Mouse (Mus musculus): ENCODE data around the gene St3gal2. TPM values are rescaled to one million over a fixed set of nuclear protein-coding genes. Genes with fewer than 3 reads are reported as not detected.

The St3gal2 gene
- polyA plus RNA-seq, 1 experiment from 2014 or later = 19.1 TPM

Small RNA genes within 50 kb of the gene (microRNA-seq; reads per million reads assigned to microRNA genes)
- gene Mir3473d = not detected

Other genes starting within 250 kb of the St3gal2 start
- gene Mtss1l, start 198.4 kb upstream of the St3gal2 start, polyA plus RNA-seq (2014; fragmentation: Nextera tagmentation; extraction: Ambion mirVana) = 18.0 and 18.3 TPM in 2 replicates
- gene Il34, start 114.0 kb upstream of the St3gal2 start, polyA plus RNA-seq (2014; fragmentation: Nextera tagmentation; extraction: Ambion mirVana) = not detected in 2 replicates
- gene Cog4, start 73.3 kb upstream of the St3gal2 start, polyA plus RNA-seq (2014; fragmentation: Nextera tagmentation; extraction: Ambion mirVana) = 71.0 and 73.5 TPM in 2 replicates
- gene Sf3b3, start 73.1 kb upstream of the St3gal2 start, polyA plus RNA-seq (2014; fragmentation: Nextera tagmentation; extraction: Ambion mirVana) = 201 and 217 TPM in 2 replicates
- gene Fuk, start 17.4 kb upstream of the St3gal2 start, polyA plus RNA-seq (2014; fragmentation: Nextera tagmentation; extraction: Ambion mirVana) = 6.4 and 7.5 TPM in 2 replicates
- 33.7 and 34.3 TPM in 2 replicates for gene Ddx19a, start 77.9 kb downstream of the St3gal2 start, polyA plus RNA-seq (2014; fragmentation: Nextera tagmentation; extraction: Ambion mirVana)
- gene Ddx19b, start 111.8 kb downstream of the St3gal2 start, polyA plus RNA-seq (2014; fragmentation: Nextera tagmentation; extraction: Ambion mirVana) = 7.3 and 7.4 TPM in 2 replicates
- gene Aars, start 113.2 kb downstream of the St3gal2 start, polyA plus RNA-seq (2014; fragmentation: Nextera tagmentation; extraction: Ambion mirVana) = 79.7 and 89.6 TPM in 2 replicates
- 11.4 and 16.4 TPM in 2 replicates for gene Exosc6, start 136.4 kb downstream of the St3gal2 start, polyA plus RNA-seq (2014; fragmentation: Nextera tagmentation; extraction: Ambion mirVana)
- gene Clec18a, start 172.5 kb downstream of the St3gal2 start, polyA plus RNA-seq (2014; fragmentation: Nextera tagmentation; extraction: Ambion mirVana) = 0.38 and 0.55 TPM in 2 replicates
- 5.3 and 6.2 TPM in 2 replicates for gene Pdpr, start 174.7 kb downstream of the St3gal2 start, polyA plus RNA-seq (2014; fragmentation: Nextera tagmentation; extraction: Ambion mirVana)

All from neural tube, embryonic 11.5 days (tissue).